In genomic region chr7:98477153-98477552, GRCm38 (mm10) we compare ENCODE assay signal across 31 mouse cellular contexts. TPM values are rescaled to one million over a fixed set of nuclear protein-coding genes. Genes with fewer than 3 reads are reported as not detected.
DNase-seq lines count a peak whose midpoint lies in the region; ATAC-seq and TF ChIP-seq lines count a peak whose summit lies in the region.
"Had no signal": no experiment of that assay in that cellular context is flagged by ENCODE, and none has a peak within 500 bp of the region (broad histone marks: within the 10 kb centered on the region; RNA-seq: fewer than 3 reads in every experiment).

No protein-coding gene starts in this region.

- H3K9me3 ChIP-seq in kidney, embryonic 16.5 days (ENCODE audit: low read length) = no peaks in the 10 kb centered on the region
- H3K9me3 ChIP-seq: embryonic facial prominence, embryonic 10.5 days; heart, embryonic 15.5 days; hindbrain, embryonic 13.5 days; limb, embryonic 10.5 days; midbrain, embryonic 15.5 days; stomach, embryonic 15.5 days had no signal

- no peak for TF ChIP-seq CTCF in gastrocnemius, adult 2 months (IDR thresholded peaks at IDR 0.05)

- no peak overlapping the region for H3K4me2 ChIP-seq in kidney, embryonic 16.5 days (replicated peaks; ENCODE audit: low read depth, low read length)
- H3K4me2 ChIP-seq: heart, embryonic 15.5 days; hindbrain, embryonic 13.5 days; midbrain, embryonic 15.5 days; stomach, embryonic 15.5 days had no signal

- intact Hi-C loops in gastrocnemius, adult 2 months (cut with DNase I) = no loop called here

- H3K27ac ChIP-seq in gastrocnemius, adult 2 months = no peak overlapping the region
- no peak overlapping the region for H3K27ac ChIP-seq in kidney, embryonic 16.5 days (ENCODE audit: low read length)
- H3K27ac ChIP-seq: embryonic facial prominence, embryonic 10.5 days; heart, embryonic 15.5 days; hindbrain, embryonic 13.5 days; left cerebral cortex, adult 2 months; limb, embryonic 10.5 days; midbrain, embryonic 15.5 days; stomach, embryonic 15.5 days had no signal

- no peak overlapping the region for H3K4me3 ChIP-seq in gastrocnemius, adult 2 months
- no peak overlapping the region for H3K4me3 ChIP-seq in kidney, embryonic 16.5 days (ENCODE audit: low read length)
- H3K4me3 ChIP-seq: embryonic facial prominence, embryonic 10.5 days; heart, embryonic 15.5 days; hindbrain, embryonic 13.5 days; left cerebral cortex, adult 2 months; limb, embryonic 10.5 days; midbrain, embryonic 15.5 days; stomach, embryonic 15.5 days had no signal

- WGBS in kidney, embryonic 16.5 days = 70% methylated on average over 4 of the region's 4 CpGs

- peaks cover 8% of the 10 kb centered on the region; the same call in 1 of the 2 replicates for H3K4me1 ChIP-seq in kidney, embryonic 16.5 days (ENCODE audit: insufficient read depth, low read length)
- H3K4me1 ChIP-seq: midbrain, embryonic 15.5 days had no signal

- no peak for ATAC-seq in megakaryocyte progenitor cell, adult 5-6 weeks (replicated peaks; ENCODE audit: poor library complexity)
- ATAC-seq in CD4-positive, CD25-positive, alpha-beta regulatory T cell, adult 4 months = no peak
- ATAC-seq in kidney, embryonic 16.5 days (ENCODE audit: low FRiP score, low TSS enrichment) = no peak
- ATAC-seq: activated CD4-positive, CD25-positive, alpha-beta regulatory T cell, adult 4 months; liver, postnatal 0 days; midbrain, embryonic 15.5 days had no signal

- H3K9ac ChIP-seq in kidney, embryonic 16.5 days (replicated peaks; ENCODE audit: low read length) = no peak overlapping the region
- H3K9ac ChIP-seq: heart, embryonic 15.5 days; hindbrain, embryonic 13.5 days; liver, postnatal 0 days; midbrain, embryonic 15.5 days; stomach, embryonic 15.5 days had no signal

- H3K36me3 ChIP-seq in kidney, embryonic 16.5 days (ENCODE audit: insufficient read depth, low read length) = no peaks in the 10 kb centered on the region
- H3K36me3 ChIP-seq: embryonic facial prominence, embryonic 10.5 days; heart, embryonic 15.5 days; hindbrain, embryonic 13.5 days; limb, embryonic 10.5 days; midbrain, embryonic 15.5 days; stomach, embryonic 15.5 days had no signal

- peak; percentile 61 for DNase-seq in gastrocnemius, adult 2 months
- DNase-seq in gastrocnemius, adult 18-20 months (ENCODE audit: low spot score) = no peak
- peak; percentile 31 for DNase-seq in ovary, postnatal 36 days (ENCODE audit: low spot score)
- no peak for DNase-seq in ovary, adult 18-20 months (ENCODE audit: low spot score)
- DNase-seq in cerebellum, postnatal 25 days = peak; percentile 74 to 78
- DNase-seq: adrenal gland, postnatal 10 days; kidney, adult 8-10 months; kidney, postnatal 25 days; liver, postnatal 0 days; lung, postnatal 10 days; retina, postnatal 1 day; thymus, adult 2 months had no signal

- peaks cover 12% of the 10 kb centered on the region for H3K27me3 ChIP-seq in kidney, embryonic 16.5 days (ENCODE audit: insufficient read depth, low read length)
- H3K27me3 ChIP-seq: stomach, embryonic 15.5 days had no signal

RNA-seq across cellular contexts. Expression of gene Lrrc32, which starts 11.9 kb away (rescaled TPM):
- 1 to 10 TPM; 3.7 to 4.6 TPM for total RNA-seq in gastrocnemius, adult 2 months (2021)
- 1 to 10 TPM; 2.6 to 8.1 TPM for total RNA-seq in gastrocnemius, adult 18-20 months (2021)
- 0.05 TPM in 1 of 2 replicates, not detected in the other for total RNA-seq in megakaryocyte progenitor cell, adult 5-6 weeks (2015)
- 0.04 TPM in 1 of 2 replicates, not detected in the other for total RNA-seq in megakaryocyte progenitor cell, adult 5-6 weeks (2017)
- 10 to 100 TPM; 55.1 to 95.2 TPM for polyA plus RNA-seq in CD4-positive, CD25-positive, alpha-beta regulatory T cell, adult 4 months (2017; shearing (Covaris generic))
- 15.3 and 17.9 TPM in 2 replicates for polyA plus RNA-seq in kidney, embryonic 16.5 days (2015; fragmentation: Nextera tagmentation; extraction: Ambion mirVana)
- total RNA-seq: common myeloid progenitor, adult 5-6 weeks had no signal

RNA-seq across cellular contexts. Expression of gene Gucy2d, which starts 36.9 kb away (rescaled TPM):
- total RNA-seq in gastrocnemius, adult 2 months (2021) = under 1 TPM in 1 of 2 experiments, not detected in 1; 0.25 TPM
- under 1 TPM in 1 of 2 experiments, not detected in 1; 0.19 TPM for total RNA-seq in gastrocnemius, adult 18-20 months (2021)
- not detected in 2 replicates for total RNA-seq in megakaryocyte progenitor cell, adult 5-6 weeks (2015)
- total RNA-seq in megakaryocyte progenitor cell, adult 5-6 weeks (2017) = not detected in 2 replicates
- polyA plus RNA-seq in CD4-positive, CD25-positive, alpha-beta regulatory T cell, adult 4 months (2017; shearing (Covaris generic)) = not detected
- polyA plus RNA-seq in kidney, embryonic 16.5 days (2015; fragmentation: Nextera tagmentation; extraction: Ambion mirVana) = 0.09 TPM in 1 of 2 replicates, not detected in the other
- total RNA-seq: common myeloid progenitor, adult 5-6 weeks; ES-E14; left cerebral cortex, adult 2 months; liver, adult 2 months; neutrophil, adult 5-6 weeks had no signal
- polyA plus RNA-seq: activated CD4-positive, CD25-positive, alpha-beta regulatory T cell, adult 4 months; embryonic facial prominence, embryonic 10.5 days; forebrain, embryonic 11.5 days; frontal cortex, adult 2 months; gonadal fat pad, adult 2 months; heart, embryonic 15.5 days; intestine, embryonic 14.5 days; liver, adult 2 months; liver, postnatal 0 days; midbrain, embryonic 15.5 days had no signal

Comparison
In these comparisons a context has a peak if more than half of its experiments do, and no peak if none do; other contexts are left out.
1. DNase-seq: peak in gastrocnemius, adult 2 months (single experiment), ovary, postnatal 36 days (single experiment) and cerebellum, postnatal 25 days (2 of 2); none in gastrocnemius, adult 18-20 months (single experiment) and ovary, adult 18-20 months (single experiment).